Mouse (Mus musculus): ENCODE results near the gene Lamb2. TPM values are rescaled to one million over a fixed set of nuclear protein-coding genes. Genes with fewer than 3 reads are reported as not detected.

Lamb2 gene
- polyA plus RNA-seq, 3 experiments from 2014 or later, result 0.06 to 0.08 TPM; not detected in 1

DNA sequence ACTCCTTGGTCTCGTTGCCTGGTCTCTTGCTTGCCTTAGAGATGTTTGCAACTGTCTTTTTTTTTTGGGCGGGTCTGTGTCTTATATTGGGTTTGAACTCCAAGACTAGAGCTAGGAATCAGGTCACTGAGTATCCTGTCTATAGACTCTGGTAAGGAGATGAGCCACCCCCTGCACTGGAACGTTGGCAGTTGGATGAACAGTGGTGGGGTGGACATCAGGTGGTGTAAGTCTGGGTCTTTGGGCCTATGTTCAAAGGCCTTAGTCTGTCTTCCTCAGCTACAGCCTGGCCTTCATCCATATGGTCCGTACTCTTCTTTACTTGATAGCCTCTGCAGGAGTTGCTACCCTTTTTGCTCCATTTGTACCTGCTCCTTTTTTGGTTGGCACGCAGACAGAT, 17.9 kb upstream of the Lamb2 start:
- ATAC-seq, result no peak

DNA sequence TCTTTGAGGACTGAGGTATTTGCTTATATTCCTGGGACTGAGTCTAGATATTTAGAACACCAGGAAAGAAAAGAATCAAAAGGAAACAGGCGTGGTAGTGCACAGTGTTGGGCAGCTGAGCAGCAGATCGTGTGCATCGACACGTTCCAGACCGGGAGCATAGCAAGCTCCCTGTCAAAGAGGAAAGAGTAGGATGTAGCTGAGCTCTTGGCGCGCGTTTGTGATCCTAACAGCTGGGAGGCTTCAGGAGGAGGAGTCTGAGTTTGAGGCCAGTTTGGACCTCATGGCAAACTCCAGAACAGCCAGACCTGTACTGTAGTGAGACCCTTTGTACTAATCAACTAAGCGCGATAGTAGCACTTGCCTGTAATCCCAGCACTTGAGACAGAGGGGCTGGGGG, 17.3 kb upstream of the Lamb2 start:
- ATAC-seq, result no peak

DNA sequence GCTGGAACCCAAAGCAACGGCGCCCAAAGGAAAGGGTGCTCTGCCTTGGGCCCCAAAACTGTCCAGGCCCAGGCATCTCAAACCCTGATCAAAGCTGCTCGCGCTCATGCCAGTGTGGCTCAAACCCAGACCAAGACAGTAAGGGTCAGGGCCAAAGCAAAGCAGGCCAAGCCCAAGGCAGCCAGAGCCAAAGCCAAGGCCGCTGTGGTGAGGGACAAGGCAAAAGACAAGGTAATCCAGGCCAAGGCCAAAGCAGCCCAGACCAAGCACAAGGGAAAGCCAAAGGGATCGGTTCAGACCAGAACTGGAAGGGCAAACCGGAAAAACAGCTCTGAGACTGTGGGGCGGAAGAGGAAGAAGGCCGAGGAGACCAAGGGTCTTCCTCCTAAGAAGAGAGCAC, 15.8 kb upstream of the Lamb2 start:
- ATAC-seq, result no peak

DNA sequence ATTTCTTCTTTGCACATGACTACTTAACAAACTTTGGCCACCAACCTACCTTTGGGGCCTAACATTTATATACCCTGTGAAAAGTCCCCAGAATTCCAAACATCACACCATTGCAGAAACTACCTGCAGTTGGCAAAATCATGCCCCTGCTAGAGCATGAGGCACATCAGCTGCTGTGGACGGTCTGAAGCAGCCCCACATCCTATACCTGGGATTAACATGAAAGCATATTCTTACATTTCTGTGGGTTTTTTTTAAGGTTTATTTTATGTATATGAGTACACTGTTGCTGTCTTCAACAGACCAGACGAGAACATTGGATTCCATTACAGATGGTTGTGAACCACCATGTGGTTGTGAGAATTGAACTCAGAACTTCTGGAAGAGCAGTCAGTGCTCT, 13.3 kb upstream of the Lamb2 start:
- no peak for ATAC-seq

DNA sequence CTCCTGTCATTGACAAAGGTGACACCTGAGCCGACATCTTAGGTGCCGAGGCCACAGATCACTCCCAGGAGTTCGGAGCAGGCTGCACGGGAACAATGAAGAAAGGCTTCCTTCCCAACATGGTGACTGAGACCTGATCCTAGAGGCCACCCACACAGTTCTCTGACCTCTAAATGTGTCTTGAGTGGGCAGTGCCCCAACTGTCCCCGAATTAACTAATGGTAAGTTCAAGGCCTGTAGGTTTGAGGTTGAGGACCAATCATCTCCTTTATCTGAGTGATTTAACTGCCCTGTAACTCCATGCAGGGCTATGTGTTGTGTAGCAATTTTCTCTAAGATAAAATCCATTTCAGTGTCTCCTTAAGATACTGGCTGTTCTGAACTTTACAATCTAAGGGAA, 10.1 kb upstream of the Lamb2 start:
- no peak for ATAC-seq

DNA sequence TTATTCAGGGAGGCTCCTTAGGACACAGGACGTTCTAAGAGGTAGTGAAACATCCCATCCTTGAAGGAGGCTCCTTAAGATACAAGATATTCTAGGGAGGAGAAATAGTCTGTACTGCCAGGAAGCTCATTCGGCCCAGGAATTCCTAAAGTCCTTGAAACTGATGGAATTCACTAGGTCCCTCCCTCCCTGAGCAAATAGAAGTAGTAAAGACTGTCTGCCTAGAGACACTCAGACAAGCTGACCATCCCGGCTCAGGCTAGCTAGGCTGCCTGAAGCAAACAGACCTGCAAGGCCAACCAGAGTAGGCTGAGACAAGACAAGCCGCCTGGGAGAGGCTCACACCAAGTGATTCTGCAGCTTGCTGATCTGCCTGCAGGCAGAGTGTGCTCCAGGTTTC, 9.7 kb upstream of the Lamb2 start:
- ATAC-seq, result no peak

DNA sequence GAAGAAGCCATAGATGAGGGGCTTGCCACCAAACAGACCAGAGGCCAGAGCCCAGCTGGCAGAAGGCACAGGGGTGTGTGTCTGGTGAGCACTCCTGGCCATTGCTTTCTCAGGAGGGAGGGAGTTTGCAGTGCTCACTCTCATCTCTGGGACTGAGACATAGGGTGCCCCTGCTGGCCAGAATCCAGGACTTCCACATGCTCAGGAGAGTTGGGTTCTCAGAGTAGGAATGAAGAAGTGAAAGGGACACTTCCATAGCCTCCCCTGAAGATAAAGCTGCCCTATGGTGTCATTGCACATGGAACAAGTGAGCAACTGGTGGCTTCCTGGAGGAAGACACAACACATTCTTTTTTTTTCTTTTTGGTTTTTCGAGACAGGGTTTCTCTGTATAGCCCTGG, 5.0 kb upstream of the Lamb2 start:
- no peak for ATAC-seq

DNA sequence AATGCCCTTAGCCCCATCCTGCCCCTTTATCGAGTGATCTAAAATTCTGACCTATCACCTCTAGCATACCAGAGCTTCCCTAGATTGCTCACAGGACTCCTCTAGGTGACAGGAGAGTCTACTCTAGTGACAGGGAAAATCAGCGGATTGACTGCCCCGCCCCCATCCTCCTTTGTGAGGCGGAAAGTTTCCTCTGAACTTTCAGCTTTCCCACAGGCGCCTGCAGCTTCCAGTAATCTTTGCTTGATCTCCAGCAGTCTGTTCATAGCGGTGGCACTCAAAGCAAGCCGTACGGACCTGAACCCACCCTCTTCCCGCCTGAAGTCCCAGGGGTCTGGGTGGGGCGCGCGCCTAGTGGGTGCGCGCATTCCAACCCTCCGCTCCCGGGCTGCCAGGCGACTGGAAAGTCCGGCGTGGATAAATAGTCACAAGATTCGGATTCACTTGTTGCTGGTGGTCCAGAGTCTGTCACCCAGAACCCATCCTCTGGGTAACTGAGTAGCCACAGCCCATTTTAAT, 839 bp upstream of the Lamb2 start:
- no peak for ATAC-seq

DNA sequence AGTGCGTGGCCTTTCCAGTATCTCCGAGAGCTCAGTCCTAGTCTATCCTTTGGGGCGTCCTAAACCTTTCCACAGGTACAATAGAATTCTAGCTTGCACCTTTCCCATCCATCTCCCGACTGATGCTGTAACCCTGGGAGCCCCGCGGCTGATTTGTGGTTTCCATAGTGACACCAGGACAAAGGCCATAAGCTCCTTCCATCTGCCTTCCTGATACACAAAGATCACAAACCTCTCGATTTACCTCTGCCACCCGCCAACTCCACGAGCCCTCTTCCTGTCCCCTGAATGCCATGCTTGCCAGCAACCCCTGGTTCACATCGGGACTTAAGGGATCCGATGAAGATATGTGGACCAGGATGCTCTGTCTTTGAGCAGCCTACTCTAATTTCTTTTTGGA, 295 bp upstream of the Lamb2 start:
- no peak for ATAC-seq

DNA sequence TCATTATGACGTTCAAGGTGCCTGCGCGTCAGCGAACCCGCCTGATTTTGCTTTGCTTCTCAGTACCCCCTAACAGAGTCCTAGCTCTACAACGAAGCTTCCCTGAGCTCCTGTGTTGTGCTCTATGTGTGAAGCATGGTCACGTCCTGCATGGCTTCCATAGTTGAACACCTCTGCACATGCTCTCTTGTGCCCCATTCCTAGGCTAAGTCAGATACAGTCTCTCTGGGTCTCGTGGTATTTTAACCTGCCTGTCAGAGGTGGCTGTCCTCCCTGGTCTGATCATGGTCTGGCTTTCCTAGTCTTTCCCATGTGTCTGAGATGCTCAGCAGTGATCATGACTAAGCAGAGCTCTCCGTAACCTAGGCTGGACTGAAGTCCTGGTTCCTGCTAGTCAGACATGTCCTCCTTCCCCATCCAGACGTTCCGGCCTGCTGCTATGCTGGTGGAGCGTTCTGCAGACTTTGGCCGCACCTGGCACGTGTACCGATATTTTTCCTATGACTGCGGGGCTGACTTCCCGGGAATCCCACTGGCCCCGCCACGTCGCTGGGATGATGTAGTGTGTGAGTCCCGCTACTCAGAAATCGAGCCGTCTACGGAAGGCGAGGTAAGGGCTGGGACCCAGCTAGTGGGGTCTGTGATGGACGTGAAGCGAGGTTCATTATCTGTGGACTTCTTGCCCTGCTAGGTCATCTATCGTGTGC, 1.4 kb downstream of the Lamb2 start:
- ATAC-seq, result no peak

DNA sequence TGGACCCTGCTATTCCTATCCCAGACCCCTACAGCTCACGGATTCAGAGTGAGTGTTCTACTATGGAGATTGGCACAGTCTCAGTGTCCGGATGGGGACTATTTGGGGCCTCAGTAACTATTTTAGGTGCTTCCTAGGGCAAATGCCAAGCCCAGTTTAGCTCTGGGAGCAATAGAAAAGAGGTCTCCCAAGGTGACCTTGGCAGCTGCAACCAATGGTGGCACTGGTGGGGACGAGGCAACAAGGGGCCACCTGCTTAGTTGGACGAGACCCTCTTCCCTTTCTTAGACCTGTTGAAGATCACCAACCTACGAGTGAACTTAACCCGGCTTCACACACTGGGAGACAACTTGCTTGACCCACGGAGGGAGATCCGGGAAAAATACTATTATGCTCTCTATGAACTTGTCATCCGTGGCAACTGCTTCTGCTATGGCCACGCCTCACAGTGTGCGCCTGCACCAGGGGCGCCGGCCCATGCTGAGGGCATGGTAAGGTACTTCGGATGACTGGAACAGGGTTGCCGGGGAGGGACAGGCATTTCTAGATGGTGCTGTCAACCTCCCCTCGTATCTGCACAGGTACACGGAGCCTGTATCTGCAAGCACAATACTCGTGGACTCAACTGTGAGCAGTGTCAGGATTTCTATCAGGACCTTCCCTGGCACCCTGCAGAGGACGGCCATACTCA, 2.1 kb downstream of the Lamb2 start:
- ATAC-seq, result no peak

DNA sequence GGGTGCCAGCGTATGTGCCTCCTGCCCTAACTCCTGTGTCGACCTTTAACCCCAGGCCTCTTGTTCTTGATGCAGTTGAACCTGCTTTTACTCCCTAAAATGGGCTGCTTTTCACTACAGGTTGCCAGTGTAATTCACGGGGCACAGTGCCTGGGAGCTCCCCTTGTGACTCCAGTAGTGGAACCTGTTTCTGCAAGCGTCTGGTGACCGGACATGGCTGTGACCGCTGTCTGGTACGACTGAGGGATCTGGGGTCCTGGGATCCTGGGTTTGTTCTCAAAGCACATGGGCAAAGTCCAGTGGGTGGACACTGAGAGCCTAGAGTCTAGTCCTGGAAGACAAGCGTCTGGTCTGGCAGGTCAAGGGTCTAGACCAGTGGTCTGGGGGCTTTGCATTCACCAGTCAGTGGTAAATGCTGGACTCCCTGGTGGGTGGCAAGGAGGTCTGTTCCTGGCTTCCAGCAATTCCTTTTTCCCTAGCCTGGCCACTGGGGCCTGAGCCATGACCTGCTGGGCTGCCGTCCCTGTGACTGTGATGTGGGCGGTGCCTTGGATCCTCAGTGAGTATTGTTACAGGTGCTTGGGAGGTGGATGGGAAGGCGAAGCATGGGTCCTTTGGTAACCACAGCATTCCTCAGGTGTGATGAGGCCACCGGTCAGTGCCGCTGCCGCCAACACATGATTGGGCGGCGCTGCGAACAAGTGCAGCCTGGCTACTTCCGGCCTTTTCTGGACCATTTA, 3.7 kb downstream of the Lamb2 start:
- no peak for ATAC-seq

DNA sequence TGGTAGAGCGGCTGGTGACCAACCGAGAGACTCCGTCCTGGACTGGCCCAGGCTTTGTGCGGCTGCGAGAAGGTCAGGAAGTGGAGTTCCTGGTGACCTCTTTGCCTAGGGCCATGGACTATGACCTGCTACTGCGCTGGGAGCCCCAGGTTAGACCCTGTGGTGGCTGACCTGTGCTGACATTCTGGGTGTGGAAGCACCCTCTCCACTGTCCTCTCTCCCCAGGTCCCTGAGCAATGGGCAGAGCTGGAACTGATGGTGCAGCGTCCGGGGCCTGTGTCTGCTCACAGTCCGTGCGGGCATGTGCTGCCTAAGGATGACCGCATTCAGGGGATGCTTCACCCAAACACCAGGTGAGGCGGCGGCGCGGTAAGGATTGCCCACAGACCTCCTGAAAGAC, 4.5 kb downstream of the Lamb2 start:
- no peak for ATAC-seq

DNA sequence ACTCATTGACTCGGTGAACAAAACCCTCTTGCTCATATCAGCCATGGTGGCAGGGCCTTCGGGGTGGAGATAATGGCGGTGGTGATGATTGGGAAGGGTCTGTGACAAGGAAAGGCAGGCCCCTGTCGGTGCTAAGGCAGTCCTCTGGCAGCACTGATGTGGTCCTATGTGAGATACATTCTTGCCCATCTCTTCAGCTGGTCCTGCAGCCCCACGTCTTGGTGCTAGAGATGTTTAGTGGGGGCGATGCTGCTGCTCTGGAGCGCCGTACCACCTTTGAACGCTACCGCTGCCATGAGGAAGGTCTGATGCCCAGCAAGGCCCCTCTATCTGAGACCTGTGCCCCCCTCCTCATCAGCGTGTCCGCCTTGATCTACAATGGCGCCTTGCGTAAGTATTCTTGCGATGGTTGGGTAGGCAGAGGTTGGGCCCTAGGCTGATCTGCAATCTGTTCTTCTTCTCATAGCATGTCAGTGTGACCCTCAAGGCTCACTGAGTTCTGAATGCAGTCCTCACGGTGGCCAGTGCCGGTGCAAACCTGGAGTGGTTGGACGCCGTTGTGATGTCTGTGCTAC, 5.9 kb downstream of the Lamb2 start:
- ATAC-seq, result no peak

DNA sequence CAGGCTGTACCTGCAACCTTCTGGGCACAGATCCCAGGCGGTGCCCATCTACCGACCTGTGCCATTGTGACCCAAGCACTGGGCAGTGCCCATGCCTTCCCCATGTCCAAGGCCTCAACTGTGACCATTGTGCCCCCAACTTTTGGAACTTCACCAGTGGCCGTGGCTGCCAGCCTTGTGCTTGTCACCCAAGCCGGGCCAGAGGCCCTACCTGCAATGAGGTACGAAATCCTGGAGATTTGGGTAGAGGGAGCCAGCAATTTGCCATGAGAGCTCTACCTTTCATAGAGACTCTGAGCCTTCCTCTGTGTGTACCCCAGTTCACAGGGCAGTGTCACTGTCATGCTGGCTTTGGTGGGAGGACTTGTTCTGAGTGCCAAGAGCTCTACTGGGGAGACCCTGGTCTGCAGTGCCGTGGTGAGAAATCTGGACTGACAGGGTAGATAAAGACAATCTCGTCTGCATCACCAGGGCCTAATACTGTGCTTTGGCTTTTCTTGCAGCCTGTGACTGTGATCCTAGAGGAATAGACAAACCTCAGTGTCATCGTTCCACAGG, 7.5 kb downstream of the Lamb2 start:
- no peak for ATAC-seq

DNA sequence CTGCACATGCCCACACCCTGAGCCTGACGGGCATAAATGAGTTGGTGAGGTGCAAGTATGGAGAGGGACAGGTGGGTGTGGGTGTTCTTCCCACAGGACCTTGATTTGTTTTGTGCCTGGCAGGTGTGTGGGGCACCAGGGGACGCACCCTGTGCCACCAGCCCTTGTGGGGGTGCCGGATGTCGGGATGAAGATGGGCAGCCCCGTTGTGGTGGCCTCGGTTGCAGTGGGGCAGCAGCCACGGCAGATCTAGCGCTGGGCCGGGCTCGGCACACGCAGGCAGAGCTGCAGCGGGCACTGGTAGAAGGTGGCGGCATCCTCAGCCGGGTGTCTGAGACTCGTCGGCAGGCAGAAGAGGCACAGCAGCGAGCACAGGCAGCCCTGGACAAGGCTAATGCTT, 8.9 kb downstream of the Lamb2 start:
- no peak for ATAC-seq

DNA sequence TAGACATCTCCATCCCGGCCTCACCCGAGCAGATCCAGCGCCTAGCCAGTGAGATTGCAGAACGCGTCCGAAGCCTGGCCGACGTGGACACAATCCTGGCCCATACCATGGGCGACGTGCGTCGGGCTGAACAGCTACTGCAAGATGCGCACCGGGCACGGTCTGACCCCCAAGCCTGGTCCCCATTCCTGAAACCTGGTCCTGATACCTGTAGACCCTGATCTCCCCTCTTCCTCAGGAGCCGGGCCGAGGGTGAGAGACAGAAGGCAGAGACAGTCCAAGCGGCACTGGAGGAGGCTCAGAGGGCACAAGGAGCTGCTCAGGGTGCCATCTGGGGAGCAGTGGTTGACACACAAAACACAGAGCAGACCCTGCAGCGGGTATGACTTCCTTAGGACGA, 9.7 kb downstream of the Lamb2 start:
- no peak for ATAC-seq

DNA sequence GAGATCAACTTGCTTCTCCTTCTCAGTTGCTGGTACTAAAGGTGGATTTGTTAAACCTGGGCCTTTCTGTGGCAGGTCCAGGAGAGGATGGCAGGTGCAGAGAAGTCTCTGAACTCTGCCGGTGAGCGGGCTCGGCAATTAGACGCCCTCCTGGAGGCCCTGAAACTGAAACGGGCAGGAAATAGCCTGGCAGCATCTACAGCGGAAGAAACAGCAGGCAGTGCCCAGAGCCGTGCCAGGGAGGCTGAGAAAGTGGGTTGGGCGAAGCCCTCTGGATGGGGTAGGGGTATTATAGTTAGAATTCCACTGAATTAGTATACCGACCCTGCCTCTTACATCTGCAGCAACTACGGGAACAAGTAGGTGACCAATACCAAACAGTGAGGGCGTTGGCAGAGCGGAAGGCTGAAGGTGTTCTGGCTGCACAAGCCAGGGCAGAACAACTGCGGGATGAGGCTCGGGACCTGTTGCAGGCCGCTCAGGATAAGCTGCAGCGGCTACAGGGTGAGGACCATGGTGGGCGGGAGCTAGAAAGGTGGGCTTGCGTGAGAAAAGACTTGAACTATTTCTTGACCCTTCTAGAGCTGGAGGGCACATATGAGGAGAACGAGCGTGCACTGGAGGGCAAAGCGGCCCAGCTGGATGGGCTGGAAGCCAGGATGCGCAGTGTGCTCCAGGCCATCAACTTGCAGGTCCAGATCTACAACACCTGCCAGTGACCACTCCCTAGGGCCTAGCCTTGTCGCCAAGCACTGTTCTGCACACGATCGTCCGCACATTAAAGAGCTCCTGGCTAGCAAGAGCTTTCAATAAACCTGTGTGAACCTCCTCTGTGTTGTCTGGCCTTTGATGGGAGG, 10.4 kb downstream of the Lamb2 start:
- no peak for ATAC-seq

DNA sequence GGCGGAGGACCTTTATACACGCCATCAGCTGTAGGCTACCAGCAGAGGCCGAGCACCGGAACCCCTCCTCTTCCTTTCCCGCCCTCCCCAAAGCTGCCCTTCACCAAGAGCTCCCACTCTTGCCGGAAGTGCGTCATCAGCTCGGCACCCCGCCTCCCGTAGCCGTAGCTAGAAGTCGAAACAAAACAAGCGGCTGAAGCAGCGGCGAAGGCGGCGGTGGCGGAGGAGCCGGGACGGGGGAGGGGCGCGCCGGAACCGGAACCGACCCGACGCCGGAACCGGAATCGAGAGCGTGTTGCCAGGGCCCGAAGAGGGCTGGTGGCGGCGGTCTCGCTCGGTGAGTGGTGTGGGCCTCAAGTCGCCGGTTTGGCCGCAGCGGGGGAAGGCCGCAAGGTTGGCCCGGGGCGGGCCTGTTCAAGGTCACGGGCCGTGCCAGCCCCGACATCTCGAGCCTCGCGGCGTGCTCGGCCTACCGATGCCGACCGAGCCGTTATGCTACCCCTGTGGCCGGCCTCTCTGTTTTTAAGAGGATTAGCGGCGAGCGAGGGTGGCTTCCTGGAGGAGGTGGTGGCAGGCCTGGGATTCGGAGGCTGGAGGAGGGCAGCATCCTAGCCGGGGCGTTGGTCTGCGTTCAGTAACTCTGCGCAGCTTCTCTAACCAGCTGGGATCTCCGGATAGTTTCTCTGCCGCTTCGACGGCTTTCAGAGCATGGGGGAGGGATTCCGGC, 11.2 kb downstream of the Lamb2 start, which contains the start of gene Usp19:
TSS of gene Usp19 (plus strand) at position 44 of the 727 bp plus-strand sequence.
- peak; percentile 94 for ATAC-seq

DNA sequence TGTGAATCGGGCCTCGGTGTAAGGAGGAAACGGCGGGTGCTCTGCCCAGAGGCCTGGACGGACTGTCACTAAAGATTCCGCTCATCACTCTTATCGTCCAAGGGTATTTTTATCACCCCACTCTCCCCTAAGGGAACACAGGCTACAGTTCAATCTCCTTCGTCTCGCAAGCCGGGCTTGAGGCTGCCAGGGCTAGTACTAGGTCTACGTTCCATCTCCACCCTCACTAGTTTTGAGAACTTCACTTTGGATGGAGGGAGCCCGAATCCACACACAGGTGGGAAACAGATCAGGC, 11.7 kb downstream of the Lamb2 start:
- no peak for ATAC-seq

DNA sequence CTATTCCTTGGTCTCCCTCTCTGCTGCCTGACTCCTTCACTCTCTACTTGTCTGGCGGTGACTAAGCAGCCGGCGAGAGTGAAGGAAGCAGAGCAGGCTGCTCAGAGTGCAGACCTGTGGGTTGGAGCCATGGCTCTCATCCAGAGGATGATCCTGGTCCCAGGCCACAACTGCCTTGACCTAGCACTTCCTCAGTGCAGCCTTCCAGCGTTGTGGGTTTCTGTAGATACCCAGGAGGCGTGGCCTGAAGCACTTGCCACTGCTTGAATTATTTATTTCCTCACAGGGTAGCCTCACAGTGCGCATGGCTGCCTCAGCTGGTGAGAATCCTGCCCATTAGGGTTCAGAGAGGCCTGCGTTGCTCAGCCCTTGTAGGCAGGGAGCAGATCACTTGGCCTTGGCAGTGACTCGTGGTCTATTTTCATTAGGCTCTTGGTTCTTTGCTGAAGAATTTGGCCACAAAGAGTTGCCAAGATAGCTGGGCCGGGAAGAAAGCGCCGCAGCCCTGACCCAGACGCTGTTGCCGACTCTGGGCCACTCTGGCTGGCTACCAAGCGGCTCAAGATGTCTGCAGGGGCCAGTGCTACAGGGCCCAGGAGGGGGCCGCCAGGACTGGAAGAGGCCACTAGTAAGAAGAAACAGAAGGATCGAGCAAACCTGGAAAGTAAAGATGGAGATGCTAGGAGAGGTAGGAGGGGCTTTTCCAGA, 12.7 kb downstream of the Lamb2 start:
- no peak for ATAC-seq
